In genomic region chr15:99392486-99393385, GRCm38 (mm10) we compare ENCODE assay signal across 8 mouse cellular contexts. TPM values are rescaled to one million over a fixed set of nuclear protein-coding genes. Genes with fewer than 3 reads are reported as not detected.
A peak's percentile ranks its signal among the peaks of the same experiment; 100 is the strongest.
DNase-seq lines count a peak whose midpoint lies in the region; ATAC-seq and TF ChIP-seq lines count a peak whose summit lies in the region.

Gene Tmbim6 (plus strand): TSS chr15:99392882.

- H3K27ac ChIP-seq in ES-E14 (ENCODE audit: insufficient read depth, low read depth, low read length, poor library complexity, severe bottlenecking): peak within 1 kb of the TSS; percentile 65
- peak within 1 kb of the TSS; percentile 93 for H3K27ac ChIP-seq in forebrain, embryonic 15.5 days (replicated peaks)

- H3K9me3 ChIP-seq in ES-E14 (ENCODE audit: control insufficient read depth, insufficient read depth, low read depth, low read length): no peaks in the 10 kb centered on the region
- no peaks in the 10 kb centered on the region for H3K9me3 ChIP-seq in forebrain, embryonic 15.5 days

- H3K9ac ChIP-seq in ES-E14 (ENCODE audit: insufficient read depth, low read depth, low read length, poor library complexity, severe bottlenecking): peak within 1 kb of the TSS; percentile 92
- peak within 1 kb of the TSS; percentile 74 for H3K9ac ChIP-seq in forebrain, embryonic 15.5 days (replicated peaks)

- H3K4me3 ChIP-seq in ES-E14 (ENCODE audit: insufficient read depth in 1 of 2, low read depth in 1 of 2, low read length in 2 of 2, poor library complexity in 1 of 2, severe bottlenecking in 1 of 2): peak within 1 kb of the TSS; percentile 81 to 93
- peak within 1 kb of the TSS; percentile 85 for H3K4me3 ChIP-seq in forebrain, embryonic 15.5 days
- H3K4me3 ChIP-seq in lung, adult 2 months (replicated peaks; ENCODE audit: extremely low read depth, low read depth, low read length): peak within 1 kb of the TSS; percentile 97

- peak within 1 kb of the TSS; percentile 88 for H3K4me2 ChIP-seq in forebrain, embryonic 15.5 days (replicated peaks)

- no peaks in the 10 kb centered on the region for H3K27me3 ChIP-seq in forebrain, embryonic 15.5 days

- peak; percentile 100 for ATAC-seq in forebrain, embryonic 15.5 days (replicated peaks)
- peak; percentile 90 for ATAC-seq in neutrophil, adult 5-6 weeks (ENCODE audit: extremely low read depth, insufficient number of reproducible peaks, low FRiP score, poor library complexity, severe bottlenecking)

- intact Hi-C loops in heart, postnatal 25 days (cut with DNase I): no loop called here

- under 1% methylated on average over 50 of the region's 51 CpGs for WGBS in forebrain, embryonic 15.5 days
- under 1% methylated on average over 51 of the region's 51 CpGs for WGBS in lung, adult 2 months

- peak; percentile 97 for TF ChIP-seq POLR2A in lung, adult 2 months (IDR thresholded peaks at IDR 0.05; ENCODE audit: borderline replicate concordance, extremely low read depth, low read depth, low read length)

- TF ChIP-seq CTCF in lung, adult 2 months (IDR thresholded peaks at IDR 0.05; ENCODE audit: insufficient read depth, low read length): no peak

- in situ Hi-C loops in ES-E14 (cut with MboI; ENCODE audit: low sequenced_read_pairs in 2 of 2, unreplicated experiment in 2 of 2): no loop called here

- no peaks in the 10 kb centered on the region for H3K36me3 ChIP-seq in ES-E14 (ENCODE audit: control insufficient read depth, insufficient read depth, low read length, poor library complexity, severe bottlenecking)
- H3K36me3 ChIP-seq in forebrain, embryonic 15.5 days: no peaks in the 10 kb centered on the region

- H3K4me1 ChIP-seq in ES-E14 (ENCODE audit: control insufficient read depth in 2 of 2, insufficient read depth in 2 of 2, low read length in 2 of 2, poor library complexity in 1 of 2): peaks cover 7 to 16% of the 10 kb centered on the region in 2 experiments; a peak in 3 of 4 replicates
- H3K4me1 ChIP-seq in forebrain, embryonic 15.5 days: peaks cover 40% of the 10 kb centered on the region
- peaks cover 19% of the 10 kb centered on the region for H3K4me1 ChIP-seq in lung, adult 2 months (ENCODE audit: control insufficient read depth, insufficient read depth, low read length)

- DNase-seq in ES-E14 (ENCODE audit: low read depth, low spot score): peak; percentile 99
- peak; percentile 100 for DNase-seq in cerebellum, adult 11-12 months
- DNase-seq in heart, postnatal 25 days (ENCODE audit: low spot score): peak; percentile 99
- DNase-seq in layer of hippocampus, adult 18-20 months (ENCODE audit: low spot score in 2 of 2): peak; percentile 99 to 100
- peak; percentile 97 for DNase-seq in lung, adult 2 months
- peak; percentile 98 to 100 for DNase-seq in thymus, adult 18-20 months

TF ChIP-seq in ES-E14, 5 proteins besides CTCF, POLR2A, EP300 and RAD21:
- no peak for TF ChIP-seq ZC3H11A (IDR thresholded peaks at IDR 0.05; ENCODE audit: borderline replicate concordance, low read depth, low read length)
- TF ChIP-seq MAFK (IDR thresholded peaks at IDR 0.05; ENCODE audit: insufficient read depth, low read depth, low read length): no peak
- peak; percentile 95 for TF ChIP-seq CHD2 (IDR thresholded peaks at IDR 0.05; ENCODE audit: low read depth, low read length)
- TF ChIP-seq HCFC1 (IDR thresholded peaks at IDR 0.05; ENCODE audit: borderline replicate concordance, insufficient read depth, low read length): peak; percentile 45; the same call in 1 of the 2 replicates

RNA-seq across cellular contexts. Expression of gene Tmbim6, which starts in this region (rescaled TPM):
- 436 and 550 TPM in 2 replicates for total RNA-seq in ES-E14 (2012; rRNA removed)
- polyA plus RNA-seq in forebrain, embryonic 15.5 days (2015; fragmentation: Nextera tagmentation; extraction: Ambion mirVana): 250 and 263 TPM in 2 replicates
- total RNA-seq in heart, postnatal 25 days (2021): 100 to 1,000 TPM; 207 to 215 TPM
- 100 to 1,000 TPM; 359 to 374 TPM for total RNA-seq in layer of hippocampus, adult 18-20 months (2021)
- polyA plus RNA-seq in lung, adult 2 months (2012; rRNA removed): 1,026 and 1,059 TPM in 2 replicates
- total RNA-seq in neutrophil, adult 5-6 weeks (2017): 314 and 339 TPM in 2 replicates

Comparison
In these comparisons a context has a peak if more than half of its experiments do, and no peak if none do; other contexts are left out.
1. Peak in every context shown above with its lines: DNase-seq, ATAC-seq, H3K4me3 ChIP-seq and H3K27ac ChIP-seq.